Mouse (Mus musculus): Measurements from ENCODE around the gene Fabp2.

Fabp2 gene

GRCm38 (mm10) chr3:122894772-122895171 lies at the start of gene Fabp2:
Fabp2 (plus strand) TSS chr3:122895072.
- DNase-seq (ENCODE audit: low read depth, low spot score), result no peak

GRCm38 (mm10) chr3:122848410-122849034 lies 46.4 kb upstream of the Fabp2 start:
- DNase-seq (ENCODE audit: low read depth, low spot score), result no peak

GRCm38 (mm10) chr3:122855149-122855548 lies 39.7 kb upstream of the Fabp2 start:
- peak; percentile 14 for DNase-seq (ENCODE audit: low read depth, low spot score)

GRCm38 (mm10) chr3:122859829-122860228 lies 35.0 kb upstream of the Fabp2 start:
- no peak for DNase-seq (ENCODE audit: low read depth, low spot score)

GRCm38 (mm10) chr3:122860573-122861498 lies 34.0 kb upstream of the Fabp2 start:
- DNase-seq (ENCODE audit: low read depth, low spot score), result no peak

- no peak for DNase-seq (ENCODE audit: low read depth, low spot score)
Observed at GRCm38 (mm10) chr3:122865092-122865491, 29.8 kb upstream of the Fabp2 start.

GRCm38 (mm10) chr3:122868270-122868669 lies 26.6 kb upstream of the Fabp2 start:
- DNase-seq (ENCODE audit: low read depth, low spot score), result no peak

GRCm38 (mm10) chr3:122871596-122871995 lies 23.3 kb upstream of the Fabp2 start:
- no peak for DNase-seq (ENCODE audit: low read depth, low spot score)

GRCm38 (mm10) chr3:122876870-122877269 lies 18.0 kb upstream of the Fabp2 start:
- no peak for DNase-seq (ENCODE audit: low read depth, low spot score)

- no peak for DNase-seq (ENCODE audit: low read depth, low spot score)
Observed at GRCm38 (mm10) chr3:122877543-122877942, 17.3 kb upstream of the Fabp2 start.

- peak; percentile 62 for DNase-seq (ENCODE audit: low read depth, low spot score)
Observed at GRCm38 (mm10) chr3:122878705-122879315, 16.1 kb upstream of the Fabp2 start.

- no peak for DNase-seq (ENCODE audit: low read depth, low spot score)
Observed at GRCm38 (mm10) chr3:122887505-122888301, 7.2 kb upstream of the Fabp2 start.

GRCm38 (mm10) chr3:122888371-122888819 lies 6.5 kb upstream of the Fabp2 start:
- DNase-seq (ENCODE audit: low read depth, low spot score), result no peak

- DNase-seq (ENCODE audit: low read depth, low spot score), result no peak
Observed at GRCm38 (mm10) chr3:122895189-122895731, 388 bp downstream of the Fabp2 start.

GRCm38 (mm10) chr3:122898254-122898653 lies 3.4 kb downstream of the Fabp2 start:
- DNase-seq (ENCODE audit: low read depth, low spot score), result no peak

- DNase-seq (ENCODE audit: low read depth, low spot score), result peak; percentile 70
Observed at GRCm38 (mm10) chr3:122903746-122904433, 9.0 kb downstream of the Fabp2 start.

- DNase-seq (ENCODE audit: low read depth, low spot score), result no peak
Observed at GRCm38 (mm10) chr3:122907841-122908240, 13.0 kb downstream of the Fabp2 start.

- DNase-seq (ENCODE audit: low read depth, low spot score), result no peak
Observed at GRCm38 (mm10) chr3:122915493-122915892, 20.6 kb downstream of the Fabp2 start.

- DNase-seq (ENCODE audit: low read depth, low spot score), result no peak
Observed at GRCm38 (mm10) chr3:122916191-122916680, 21.4 kb downstream of the Fabp2 start.

- DNase-seq (ENCODE audit: low read depth, low spot score), result no peak
Observed at GRCm38 (mm10) chr3:122918672-122919071, 23.8 kb downstream of the Fabp2 start.

Data from ES-CJ7 (cell line).